Mouse (Mus musculus): ENCODE data around the gene Actn1. TPM values are rescaled to one million over a fixed set of nuclear protein-coding genes. Genes with fewer than 3 reads are reported as not detected.

Actn1 gene
- polyA plus RNA-seq, 1 experiment from 2014 or later: 10.3 TPM

- H3K27me3 ChIP-seq (ENCODE audit: control insufficient read depth, insufficient read depth, low read depth, low read length): no peaks in the 10 kb centered on the region
- ATAC-seq (ENCODE audit: low read depth): no peak
- H3K9me3 ChIP-seq (replicated peaks; ENCODE audit: control insufficient read depth, low read length): no peaks in the 10 kb centered on the region
- H3K9ac ChIP-seq (ENCODE audit: low read depth, low read length): no peak overlapping the region
- H3K27ac ChIP-seq (ENCODE audit: low read length): no peak overlapping the region
- no peak overlapping the region for H3K4me3 ChIP-seq (ENCODE audit: low read depth, low read length)
- 72% methylated on average over 6 of the region's 6 CpGs for WGBS (ENCODE audit: insufficient replicate concordance)
- H3K4me1 ChIP-seq (ENCODE audit: control insufficient read depth, low read depth, low read length): no peaks in the 10 kb centered on the region
- no peak overlapping the region for H3K4me2 ChIP-seq (ENCODE audit: low read depth, low read length)
- no peaks in the 10 kb centered on the region for H3K36me3 ChIP-seq (ENCODE audit: control insufficient read depth, insufficient read depth)
Measured at GRCm38 (mm10) chr12:80191371-80191770, 68.8 kb downstream of the Actn1 start.

DNA sequence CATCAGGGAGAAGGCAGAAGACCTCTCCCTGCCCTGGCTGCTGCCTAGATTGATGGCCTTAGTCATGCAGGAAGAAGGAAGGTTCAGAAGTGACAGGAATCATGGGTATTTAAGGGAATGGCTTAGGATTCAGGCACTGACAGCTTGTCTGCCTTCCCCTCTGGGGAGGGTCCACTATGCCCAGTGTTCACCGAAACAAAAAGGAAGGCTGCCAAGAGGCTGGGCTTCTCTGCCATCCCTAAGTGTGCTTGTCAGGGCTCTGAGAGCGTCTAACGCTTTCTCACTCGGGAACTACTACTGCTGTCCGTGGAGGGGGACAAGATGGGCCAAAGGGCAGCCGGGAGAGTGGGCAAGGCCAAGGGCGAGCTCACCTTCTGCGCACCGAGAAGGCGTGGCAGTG is 69.3 kb downstream of the Actn1 start:
- H3K4me1 ChIP-seq (ENCODE audit: control insufficient read depth, low read depth, low read length): no peaks in the 10 kb centered on the region
- no peaks in the 10 kb centered on the region for H3K36me3 ChIP-seq (ENCODE audit: control insufficient read depth, insufficient read depth)
- H3K9ac ChIP-seq (ENCODE audit: low read depth, low read length): no peak overlapping the region
- no peak for ATAC-seq (ENCODE audit: low read depth)
- H3K4me2 ChIP-seq (ENCODE audit: low read depth, low read length): no peak overlapping the region
- H3K4me3 ChIP-seq (ENCODE audit: low read depth, low read length): no peak overlapping the region
- no peak overlapping the region for H3K27ac ChIP-seq (ENCODE audit: low read length)
- no peaks in the 10 kb centered on the region for H3K9me3 ChIP-seq (replicated peaks; ENCODE audit: control insufficient read depth, low read length)
- no peaks in the 10 kb centered on the region for H3K27me3 ChIP-seq (ENCODE audit: control insufficient read depth, insufficient read depth, low read depth, low read length)
- WGBS (ENCODE audit: insufficient replicate concordance): 76% methylated on average over 10 of the region's 10 CpGs

- Histone ChIP-seq H3K27me3 (ENCODE audit: control insufficient read depth, insufficient read depth, low read depth, low read length) (no peaks in the 10 kb centered on the region), H3K4me3 (ENCODE audit: low read depth, low read length) (no peak overlapping the region), H3K36me3 (ENCODE audit: control insufficient read depth, insufficient read depth) (no peaks in the 10 kb centered on the region; the same call in 1 of the 2 replicates), H3K9me3 (replicated peaks; ENCODE audit: control insufficient read depth, low read length) (no peaks in the 10 kb centered on the region), H3K9ac (ENCODE audit: low read depth, low read length) (no peak overlapping the region), H3K27ac (ENCODE audit: low read length) (no peak overlapping the region), H3K4me2 (ENCODE audit: low read depth, low read length) (no peak overlapping the region), H3K4me1 (ENCODE audit: control insufficient read depth, low read depth, low read length) (no peaks in the 10 kb centered on the region)
- no peak for ATAC-seq (ENCODE audit: low read depth)
- WGBS (ENCODE audit: insufficient replicate concordance): 65% methylated on average over 5 of the region's 5 CpGs
Measured at GRCm38 (mm10) chr12:80184041-80184440, 76.1 kb downstream of the Actn1 start.

DNA sequence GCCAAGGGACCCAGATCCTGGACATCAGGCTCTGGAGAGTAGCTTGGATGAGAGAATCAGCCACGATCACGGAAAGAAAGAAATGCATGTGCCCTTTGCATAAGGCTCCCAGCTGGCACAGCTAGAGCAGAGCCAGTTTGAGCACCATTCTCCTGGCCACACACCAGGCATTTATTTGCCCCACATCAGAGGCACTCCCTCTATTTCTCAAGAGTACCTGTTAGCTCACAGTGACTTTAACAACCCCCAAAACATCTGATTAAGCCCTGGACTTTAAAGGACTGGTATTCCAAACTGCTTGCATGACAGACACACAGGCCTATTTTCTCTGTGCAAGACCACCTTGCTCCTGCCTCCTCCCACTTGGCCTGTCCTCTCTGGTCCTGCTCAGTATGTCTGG is 78.3 kb downstream of the Actn1 start:
- Histone ChIP-seq H3K27ac (ENCODE audit: low read length) (no peak overlapping the region), H3K4me2 (ENCODE audit: low read depth, low read length) (no peak overlapping the region), H3K27me3 (ENCODE audit: control insufficient read depth, insufficient read depth, low read depth, low read length) (no peaks in the 10 kb centered on the region), H3K4me3 (ENCODE audit: low read depth, low read length) (no peak overlapping the region), H3K36me3 (ENCODE audit: control insufficient read depth, insufficient read depth) (no peaks in the 10 kb centered on the region; the same call in 1 of the 2 replicates), H3K9me3 (replicated peaks; ENCODE audit: control insufficient read depth, low read length) (no peaks in the 10 kb centered on the region), H3K9ac (ENCODE audit: low read depth, low read length) (no peak overlapping the region), H3K4me1 (ENCODE audit: control insufficient read depth, low read depth, low read length) (no peaks in the 10 kb centered on the region)
- no peak for ATAC-seq (ENCODE audit: low read depth)
- 72% methylated on average over 2 of the region's 2 CpGs for WGBS (ENCODE audit: insufficient replicate concordance)

DNA sequence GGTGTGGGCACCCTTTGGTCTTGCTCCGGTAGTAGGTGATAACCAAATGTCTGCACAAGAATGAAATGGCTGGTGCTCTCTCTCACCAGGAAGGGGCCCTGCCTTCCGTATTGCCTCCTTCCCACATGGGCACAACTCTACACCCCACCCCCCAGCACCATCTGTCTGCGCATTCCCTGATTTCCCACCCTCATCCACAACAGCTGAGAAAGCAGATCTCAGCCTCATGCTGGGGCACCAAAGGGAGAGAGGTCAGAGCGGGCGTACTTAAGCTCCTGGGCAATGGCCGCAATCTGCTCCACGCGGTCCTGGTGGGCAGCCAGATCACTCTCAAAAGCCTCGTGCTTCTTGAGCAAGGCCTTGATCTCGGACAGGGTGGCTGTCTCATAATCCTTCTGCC is 82.1 kb downstream of the Actn1 start:
- WGBS (ENCODE audit: insufficient replicate concordance): 74% methylated on average over 10 of the region's 10 CpGs
- Histone ChIP-seq H3K27ac (ENCODE audit: low read length) (no peak overlapping the region), H3K36me3 (ENCODE audit: control insufficient read depth, insufficient read depth) (peaks cover 9% of the 10 kb centered on the region), H3K27me3 (ENCODE audit: control insufficient read depth, insufficient read depth, low read depth, low read length) (no peaks in the 10 kb centered on the region), H3K4me2 (ENCODE audit: low read depth, low read length) (no peak overlapping the region), H3K4me1 (ENCODE audit: control insufficient read depth, low read depth, low read length) (no peaks in the 10 kb centered on the region), H3K9ac (ENCODE audit: low read depth, low read length) (no peak overlapping the region), H3K9me3 (replicated peaks; ENCODE audit: control insufficient read depth, low read length) (no peaks in the 10 kb centered on the region), H3K4me3 (ENCODE audit: low read depth, low read length) (no peak overlapping the region)
- no peak for ATAC-seq (ENCODE audit: low read depth)

GRCm38 (mm10) chr12:80168736-80169135 is 91.4 kb downstream of the Actn1 start:
- Histone ChIP-seq H3K27ac (ENCODE audit: low read length) (no peak overlapping the region), H3K9ac (ENCODE audit: low read depth, low read length) (no peak overlapping the region), H3K36me3 (ENCODE audit: control insufficient read depth, insufficient read depth) (peaks cover 2% of the 10 kb centered on the region; the same call in 1 of the 2 replicates), H3K9me3 (replicated peaks; ENCODE audit: control insufficient read depth, low read length) (no peaks in the 10 kb centered on the region), H3K4me2 (ENCODE audit: low read depth, low read length) (peak overlapping the region; percentile 14; the same call in 1 of the 2 replicates), H3K4me1 (ENCODE audit: control insufficient read depth, low read depth, low read length) (no peaks in the 10 kb centered on the region), H3K4me3 (ENCODE audit: low read depth, low read length) (no peak overlapping the region), H3K27me3 (ENCODE audit: control insufficient read depth, insufficient read depth, low read depth, low read length) (no peaks in the 10 kb centered on the region)
- 54% methylated on average over 12 of the region's 12 CpGs for WGBS (ENCODE audit: insufficient replicate concordance)
- no peak for ATAC-seq (ENCODE audit: low read depth)

GRCm38 (mm10) chr12:80168178-80168686 is 91.9 kb downstream of the Actn1 start:
- no peaks in the 10 kb centered on the region for H3K27me3 ChIP-seq (ENCODE audit: control insufficient read depth, insufficient read depth, low read depth, low read length)
- peak; percentile 78 for ATAC-seq (ENCODE audit: low read depth)
- H3K9ac ChIP-seq (ENCODE audit: low read depth, low read length): peak overlapping the region; percentile 52
- H3K4me1 ChIP-seq (ENCODE audit: control insufficient read depth, low read depth, low read length): no peaks in the 10 kb centered on the region
- no peak overlapping the region for H3K27ac ChIP-seq (ENCODE audit: low read length)
- 18% methylated on average over 35 of the region's 35 CpGs for WGBS (ENCODE audit: insufficient replicate concordance)
- no peaks in the 10 kb centered on the region for H3K9me3 ChIP-seq (replicated peaks; ENCODE audit: control insufficient read depth, low read length)
- H3K36me3 ChIP-seq (ENCODE audit: control insufficient read depth, insufficient read depth): no peaks in the 10 kb centered on the region
- H3K4me3 ChIP-seq (ENCODE audit: low read depth, low read length): peak overlapping the region; percentile 69
- peak overlapping the region; percentile 61 for H3K4me2 ChIP-seq (ENCODE audit: low read depth, low read length)

DNA sequence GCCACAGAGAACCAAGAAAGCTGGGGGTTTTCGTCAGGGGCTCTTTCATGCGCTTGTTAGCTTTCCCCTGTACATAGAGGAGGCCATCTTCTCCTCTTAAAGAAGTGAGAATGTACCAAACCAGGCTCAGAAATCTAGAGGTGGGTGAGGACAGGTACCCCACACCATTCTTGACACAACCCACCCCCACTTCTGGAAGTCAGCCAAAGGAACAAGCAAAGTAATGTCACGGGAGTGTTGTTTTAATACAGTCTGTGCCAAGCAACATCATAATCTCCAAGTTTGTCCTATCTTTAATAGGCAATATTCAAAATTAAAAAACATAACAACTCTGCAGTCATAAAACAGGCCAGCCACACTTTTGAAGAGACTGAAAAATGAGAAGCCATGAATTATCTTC is 92.8 kb downstream of the Actn1 start:
- no peak overlapping the region for H3K9ac ChIP-seq (ENCODE audit: low read depth, low read length)
- no peaks in the 10 kb centered on the region for H3K36me3 ChIP-seq (ENCODE audit: control insufficient read depth, insufficient read depth)
- no peak for ATAC-seq (ENCODE audit: low read depth)
- no peaks in the 10 kb centered on the region for H3K4me1 ChIP-seq (ENCODE audit: control insufficient read depth, low read depth, low read length)
- H3K27me3 ChIP-seq (ENCODE audit: control insufficient read depth, insufficient read depth, low read depth, low read length): no peaks in the 10 kb centered on the region
- H3K4me2 ChIP-seq (ENCODE audit: low read depth, low read length): no peak overlapping the region
- H3K27ac ChIP-seq (ENCODE audit: low read length): no peak overlapping the region
- H3K9me3 ChIP-seq (replicated peaks; ENCODE audit: control insufficient read depth, low read length): no peaks in the 10 kb centered on the region
- no peak overlapping the region for H3K4me3 ChIP-seq (ENCODE audit: low read depth, low read length)
- WGBS (ENCODE audit: insufficient replicate concordance): 88% methylated on average over 3 of the region's 3 CpGs

- Histone ChIP-seq H3K9me3 (replicated peaks; ENCODE audit: control insufficient read depth, low read length) (no peaks in the 10 kb centered on the region), H3K27ac (ENCODE audit: low read length) (no peak overlapping the region), H3K4me1 (ENCODE audit: control insufficient read depth, low read depth, low read length) (no peaks in the 10 kb centered on the region), H3K4me2 (ENCODE audit: low read depth, low read length) (no peak overlapping the region), H3K9ac (ENCODE audit: low read depth, low read length) (no peak overlapping the region), H3K27me3 (ENCODE audit: control insufficient read depth, insufficient read depth, low read depth, low read length) (no peaks in the 10 kb centered on the region), H3K4me3 (ENCODE audit: low read depth, low read length) (no peak overlapping the region), H3K36me3 (ENCODE audit: control insufficient read depth, insufficient read depth) (no peaks in the 10 kb centered on the region)
- ATAC-seq (ENCODE audit: low read depth): no peak
- WGBS (ENCODE audit: insufficient replicate concordance): 84% methylated on average over 4 of the region's 4 CpGs
Measured at GRCm38 (mm10) chr12:80166651-80167050, 93.5 kb downstream of the Actn1 start.

Measured in liver, embryonic 16.5 days (tissue).